Mouse (Mus musculus): ENCODE data around the gene Abca14. TPM values are rescaled to one million over a fixed set of nuclear protein-coding genes. Genes with fewer than 3 reads are reported as not detected.

The Abca14 gene
- total and polyA plus RNA-seq, 3 experiments, result not detected

DNA sequence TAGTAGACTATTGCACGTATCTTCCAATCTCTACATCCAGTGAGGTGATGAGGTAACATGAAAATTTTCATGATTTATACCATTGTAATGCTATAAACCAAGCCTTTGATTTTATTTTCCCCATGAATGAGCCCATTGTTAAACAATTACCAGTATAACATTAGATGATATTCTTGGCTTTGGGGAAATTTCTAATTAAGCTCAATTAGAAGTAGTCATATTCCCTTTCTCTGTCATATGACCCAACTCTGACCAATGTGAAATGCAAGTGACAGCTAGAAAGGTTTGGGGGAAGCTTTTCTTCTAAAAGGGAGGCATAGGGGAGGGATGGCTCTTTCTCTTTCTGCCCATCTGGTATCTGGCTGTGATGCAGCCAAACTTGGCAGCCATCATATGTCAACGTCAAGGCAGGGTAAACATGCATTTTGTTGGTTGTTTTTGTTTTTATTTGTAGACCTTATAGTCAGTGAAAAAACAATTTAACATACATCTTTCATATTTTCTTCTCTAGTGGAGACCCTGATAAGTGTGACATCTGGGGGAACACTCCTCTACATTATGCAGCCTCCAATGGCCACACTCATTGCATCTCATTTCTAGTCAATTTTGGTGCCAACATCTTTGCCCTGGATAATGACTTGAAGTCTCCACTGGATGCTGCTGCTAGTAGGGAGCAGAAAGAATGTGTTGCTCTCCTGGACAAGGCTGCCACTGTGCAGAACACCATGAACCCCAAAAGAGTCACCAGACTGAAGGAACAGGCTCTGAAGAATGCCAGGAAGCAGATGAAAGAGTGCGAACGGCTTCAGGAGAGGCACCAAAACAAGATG is 22.1 kb upstream of the Abca14 start:
- Histone ChIP-seq H3K9ac (ENCODE audit: low read depth, low read length) (no peak overlapping the region), H3K4me3 (no peak overlapping the region), H3K36me3 (ENCODE audit: control insufficient read depth, insufficient read depth, low read length) (no peaks in the 10 kb centered on the region), H3K27ac (no peak overlapping the region), H3K79me2 (replicated peaks; ENCODE audit: control insufficient read depth, insufficient read depth, low read length) (no peaks in the 10 kb centered on the region), H3K4me1 (ENCODE audit: control insufficient read depth, insufficient read depth, low read length) (no peaks in the 10 kb centered on the region), H3K27me3 (ENCODE audit: control insufficient read depth, insufficient read depth, low read length) (no peaks in the 10 kb centered on the region)
- 87% methylated on average over 4 of the region's 4 CpGs for WGBS
- no peak for TF ChIP-seq POLR2A (IDR thresholded peaks at IDR 0.05; ENCODE audit: insufficient read depth, low read depth, low read length)
- TF ChIP-seq EP300 (IDR thresholded peaks at IDR 0.05; ENCODE audit: insufficient read depth, low read depth, low read length), result no peak
- TF ChIP-seq CTCF (IDR thresholded peaks at IDR 0.05), result no peak
- no peak for DNase-seq
- intact Hi-C loops (cut with DNase I), result no loop called here

GRCm38 (mm10) chr7:120182891-120183290 is 20.9 kb upstream of the Abca14 start:
- Histone ChIP-seq H3K4me1 (ENCODE audit: control insufficient read depth, insufficient read depth, low read length) (no peaks in the 10 kb centered on the region), H3K9ac (ENCODE audit: low read depth, low read length) (no peak overlapping the region), H3K79me2 (replicated peaks; ENCODE audit: control insufficient read depth, insufficient read depth, low read length) (no peaks in the 10 kb centered on the region), H3K4me3 (no peak overlapping the region), H3K27ac (no peak overlapping the region), H3K36me3 (ENCODE audit: control insufficient read depth, insufficient read depth, low read length) (no peaks in the 10 kb centered on the region), H3K27me3 (ENCODE audit: control insufficient read depth, insufficient read depth, low read length) (no peaks in the 10 kb centered on the region)
- DNase-seq, result no peak
- intact Hi-C loops (cut with DNase I), result no loop called here
- TF ChIP-seq CTCF (IDR thresholded peaks at IDR 0.05) (no peak), POLR2A (IDR thresholded peaks at IDR 0.05; ENCODE audit: insufficient read depth, low read depth, low read length) (no peak), EP300 (IDR thresholded peaks at IDR 0.05; ENCODE audit: insufficient read depth, low read depth, low read length) (no peak)

DNA sequence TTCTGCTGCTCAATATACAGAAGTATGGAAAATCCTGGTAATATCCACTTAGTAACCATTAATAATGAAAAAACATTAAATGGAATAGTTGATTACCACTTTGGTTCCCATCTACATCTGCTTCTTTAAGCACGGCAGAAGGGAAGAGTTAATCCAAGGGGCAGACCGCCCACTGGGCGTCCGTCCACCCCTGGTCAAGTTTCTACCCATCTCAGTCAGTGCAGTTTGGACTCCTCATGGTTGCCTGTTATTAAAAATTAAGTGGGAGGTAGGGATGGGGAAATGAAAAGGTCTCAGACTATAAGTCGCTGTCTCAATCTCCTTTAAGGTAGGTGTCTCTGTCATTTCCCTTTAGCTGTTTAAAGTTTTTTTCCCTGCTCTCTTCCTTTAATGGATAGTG is 14.8 kb upstream of the Abca14 start:
- Histone ChIP-seq H3K36me3 (ENCODE audit: control insufficient read depth, insufficient read depth, low read length) (no peaks in the 10 kb centered on the region), H3K4me1 (ENCODE audit: control insufficient read depth, insufficient read depth, low read length) (peaks cover 2% of the 10 kb centered on the region), H3K27me3 (ENCODE audit: control insufficient read depth, insufficient read depth, low read length) (no peaks in the 10 kb centered on the region), H3K79me2 (replicated peaks; ENCODE audit: control insufficient read depth, insufficient read depth, low read length) (no peaks in the 10 kb centered on the region), H3K9ac (ENCODE audit: low read depth, low read length) (no peak overlapping the region), H3K27ac (no peak overlapping the region), H3K4me3 (no peak overlapping the region)
- no peak for DNase-seq
- no peak for TF ChIP-seq POLR2A (IDR thresholded peaks at IDR 0.05; ENCODE audit: insufficient read depth, low read depth, low read length)
- no peak for TF ChIP-seq CTCF (IDR thresholded peaks at IDR 0.05)
- TF ChIP-seq EP300 (IDR thresholded peaks at IDR 0.05; ENCODE audit: insufficient read depth, low read depth, low read length), result no peak
- WGBS, result 92% methylated on average over 5 of the region's 5 CpGs
- intact Hi-C loops (cut with DNase I), result no loop called here

DNA sequence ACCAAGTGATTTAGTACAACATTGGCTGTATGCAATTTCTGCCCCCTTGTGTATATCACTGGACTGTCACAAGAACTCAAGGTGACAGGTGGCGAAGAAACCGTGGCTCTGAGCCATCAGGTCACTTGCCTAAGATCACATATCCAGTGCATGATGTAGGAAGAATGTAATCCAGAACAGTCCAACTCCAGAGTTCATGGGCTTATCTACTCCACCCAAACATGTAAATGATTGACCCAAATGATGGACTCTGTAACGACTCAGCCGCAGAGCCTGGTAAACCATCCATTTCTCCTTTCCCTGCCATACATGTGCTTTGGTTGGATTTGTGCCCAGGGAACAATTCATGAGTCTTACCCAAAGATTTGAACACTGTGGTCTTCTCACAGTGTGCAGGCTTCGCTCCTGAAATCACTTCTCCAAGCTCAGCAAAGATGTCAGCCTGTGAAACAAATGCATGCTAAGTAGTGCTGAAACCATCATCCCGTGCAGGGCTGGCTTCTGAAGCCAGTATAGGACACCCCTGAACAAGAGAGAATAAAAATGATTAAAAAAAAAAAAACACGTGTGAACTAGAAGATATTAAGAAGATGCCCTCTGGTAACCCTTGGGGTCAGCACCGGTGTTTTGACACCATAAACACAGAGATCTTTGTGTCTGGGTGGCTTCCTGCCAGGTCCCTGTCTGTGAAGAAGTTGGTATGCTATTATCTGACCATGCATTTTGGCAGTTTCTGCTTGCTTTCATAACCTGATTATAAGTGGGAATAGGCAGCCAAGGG is 14.2 kb upstream of the Abca14 start:
- no peaks in the 10 kb centered on the region for H3K79me2 ChIP-seq (replicated peaks; ENCODE audit: control insufficient read depth, insufficient read depth, low read length)
- intact Hi-C loops (cut with DNase I), result no loop called here
- H3K27ac ChIP-seq, result no peak overlapping the region
- no peak for DNase-seq
- no peaks in the 10 kb centered on the region for H3K36me3 ChIP-seq (ENCODE audit: control insufficient read depth, insufficient read depth, low read length)
- no peak overlapping the region for H3K4me3 ChIP-seq
- WGBS, result 50% methylated on average over 8 of the region's 8 CpGs
- H3K9ac ChIP-seq (ENCODE audit: low read depth, low read length), result no peak overlapping the region
- H3K4me1 ChIP-seq (ENCODE audit: control insufficient read depth, insufficient read depth, low read length), result peaks cover 2% of the 10 kb centered on the region
- TF ChIP-seq POLR2A (IDR thresholded peaks at IDR 0.05; ENCODE audit: insufficient read depth, low read depth, low read length), result no peak
- TF ChIP-seq EP300 (IDR thresholded peaks at IDR 0.05; ENCODE audit: insufficient read depth, low read depth, low read length), result no peak
- TF ChIP-seq CTCF (IDR thresholded peaks at IDR 0.05), result no peak
- no peaks in the 10 kb centered on the region for H3K27me3 ChIP-seq (ENCODE audit: control insufficient read depth, insufficient read depth, low read length)

GRCm38 (mm10) chr7:120190150-120190665 is 13.6 kb upstream of the Abca14 start:
- Histone ChIP-seq H3K4me3 (no peak overlapping the region), H3K27me3 (ENCODE audit: control insufficient read depth, insufficient read depth, low read length) (no peaks in the 10 kb centered on the region), H3K27ac (no peak overlapping the region), H3K9ac (ENCODE audit: low read depth, low read length) (no peak overlapping the region), H3K79me2 (replicated peaks; ENCODE audit: control insufficient read depth, insufficient read depth, low read length) (no peaks in the 10 kb centered on the region), H3K36me3 (ENCODE audit: control insufficient read depth, insufficient read depth, low read length) (no peaks in the 10 kb centered on the region), H3K4me1 (ENCODE audit: control insufficient read depth, insufficient read depth, low read length) (peaks cover 2% of the 10 kb centered on the region)
- WGBS, result 9% methylated on average over 8 of the region's 8 CpGs
- DNase-seq, result no peak
- TF ChIP-seq EP300 (IDR thresholded peaks at IDR 0.05; ENCODE audit: insufficient read depth, low read depth, low read length) (no peak), POLR2A (IDR thresholded peaks at IDR 0.05; ENCODE audit: insufficient read depth, low read depth, low read length) (no peak), CTCF (IDR thresholded peaks at IDR 0.05) (no peak)
- intact Hi-C loops (cut with DNase I), result no loop called here

GRCm38 (mm10) chr7:120192207-120192606 is 11.6 kb upstream of the Abca14 start:
- Histone ChIP-seq H3K27ac (no peak overlapping the region), H3K4me3 (no peak overlapping the region), H3K27me3 (ENCODE audit: control insufficient read depth, insufficient read depth, low read length) (no peaks in the 10 kb centered on the region), H3K4me1 (ENCODE audit: control insufficient read depth, insufficient read depth, low read length) (peaks cover 2% of the 10 kb centered on the region), H3K36me3 (ENCODE audit: control insufficient read depth, insufficient read depth, low read length) (no peaks in the 10 kb centered on the region), H3K79me2 (replicated peaks; ENCODE audit: control insufficient read depth, insufficient read depth, low read length) (no peaks in the 10 kb centered on the region), H3K9ac (ENCODE audit: low read depth, low read length) (no peak overlapping the region)
- intact Hi-C loops (cut with DNase I), result no loop called here
- TF ChIP-seq EP300 (IDR thresholded peaks at IDR 0.05; ENCODE audit: insufficient read depth, low read depth, low read length) (no peak), CTCF (IDR thresholded peaks at IDR 0.05) (no peak), POLR2A (IDR thresholded peaks at IDR 0.05; ENCODE audit: insufficient read depth, low read depth, low read length) (no peak)
- WGBS, result 32% methylated on average over 3 of the region's 3 CpGs
- DNase-seq, result no peak

All from heart, adult 2 months (tissue).